Comparison of ENCODE assay signal across 8 mouse cellular contexts in the genomic region with DNA sequence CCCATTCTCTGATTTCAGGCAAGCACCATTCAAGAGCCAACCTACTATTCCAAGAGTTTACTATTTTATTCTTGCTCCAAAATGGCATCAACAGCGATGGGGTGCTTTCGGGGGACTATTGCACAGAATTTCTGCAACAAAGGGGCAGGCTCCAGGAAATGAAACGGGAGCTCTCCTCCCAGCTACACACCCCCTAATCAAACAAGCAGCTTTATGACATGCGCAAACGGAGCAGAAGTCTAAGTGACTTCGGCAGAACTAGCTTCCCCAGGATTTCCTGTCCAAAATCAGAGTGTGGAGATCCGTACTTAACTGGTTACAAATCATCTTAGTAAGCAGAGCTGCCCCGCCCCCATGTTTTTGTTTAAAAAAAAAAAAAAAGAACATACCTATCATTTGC.
DNase-seq lines count a peak whose midpoint lies in the region; ATAC-seq lines count a peak whose summit lies in the region.

No protein-coding gene starts in this region.

- peak overlapping the region; percentile 80 for H3K9ac ChIP-seq in forebrain, embryonic 13.5 days
- no peak overlapping the region for H3K9ac ChIP-seq in liver, embryonic 15.5 days
- H3K9ac ChIP-seq in neural tube, embryonic 12.5 days: peak overlapping the region; percentile 52

- H3K9me3 ChIP-seq in forebrain, embryonic 13.5 days (replicated peaks): no peaks in the 10 kb centered on the region
- H3K9me3 ChIP-seq in liver, embryonic 15.5 days (replicated peaks): no peaks in the 10 kb centered on the region
- H3K9me3 ChIP-seq in neural tube, embryonic 12.5 days: no peaks in the 10 kb centered on the region

- peak; percentile 53 to 62 for DNase-seq in B cell, adult 2 months
- peak; percentile 82 for DNase-seq in heart, postnatal 10 days
- DNase-seq in kidney, postnatal 36 days: peak; percentile 72 to 82
- peak; percentile 46 for DNase-seq in testis, postnatal 14 days (ENCODE audit: low spot score)

- H3K4me1 ChIP-seq in brown adipose tissue, adult 24 weeks (ENCODE audit: control insufficient read depth, insufficient read depth, insufficient read length, low read length): no peaks in the 10 kb centered on the region
- peaks cover 43% of the 10 kb centered on the region for H3K4me1 ChIP-seq in forebrain, embryonic 13.5 days
- H3K4me1 ChIP-seq in liver, embryonic 15.5 days (replicated peaks): 0 out of 2 replicates have a peak, but pooled peaks cover 5% of the 10 kb centered on the region
- H3K4me1 ChIP-seq in neural tube, embryonic 12.5 days: peaks cover 7% of the 10 kb centered on the region

- peak overlapping the region; percentile 70 for H3K4me2 ChIP-seq in forebrain, embryonic 13.5 days
- peak overlapping the region; percentile 68 for H3K4me2 ChIP-seq in liver, embryonic 15.5 days
- peak overlapping the region; percentile 66 for H3K4me2 ChIP-seq in neural tube, embryonic 12.5 days (replicated peaks)

- WGBS in forebrain, embryonic 13.5 days: 1% methylated on average over 8 of the region's 8 CpGs
- WGBS in liver, embryonic 15.5 days (ENCODE audit: insufficient replicate concordance): 2% methylated on average over 8 of the region's 8 CpGs
- 3% methylated on average over 8 of the region's 8 CpGs for WGBS in neural tube, embryonic 12.5 days

- no peaks in the 10 kb centered on the region for H3K27me3 ChIP-seq in forebrain, embryonic 13.5 days
- H3K27me3 ChIP-seq in liver, embryonic 15.5 days: no peaks in the 10 kb centered on the region
- H3K27me3 ChIP-seq in neural tube, embryonic 12.5 days (replicated peaks): no peaks in the 10 kb centered on the region

- H3K4me3 ChIP-seq in brown adipose tissue, adult 24 weeks (ENCODE audit: insufficient read depth, low read depth, low read length): peak overlapping the region; percentile 70
- peak overlapping the region; percentile 59 for H3K4me3 ChIP-seq in forebrain, embryonic 13.5 days
- peak overlapping the region; percentile 50 for H3K4me3 ChIP-seq in liver, embryonic 15.5 days (replicated peaks)
- peak overlapping the region; percentile 48 for H3K4me3 ChIP-seq in neural tube, embryonic 12.5 days

- no peak overlapping the region for H3K27ac ChIP-seq in brown adipose tissue, adult 24 weeks (replicated peaks; ENCODE audit: low read depth, low read length)
- H3K27ac ChIP-seq in forebrain, embryonic 13.5 days: peak overlapping the region; percentile 94
- 0 out of 2 replicates have a peak overlapping the region, but pooled peaks have one; percentile 10 for H3K27ac ChIP-seq in liver, embryonic 15.5 days (replicated peaks)
- H3K27ac ChIP-seq in neural tube, embryonic 12.5 days: peak overlapping the region; percentile 72; the same call in 1 of the 2 replicates

- peak; percentile 85 for ATAC-seq in forebrain, embryonic 13.5 days
- peak; percentile 61; the same call in 1 of the 2 replicates for ATAC-seq in liver, embryonic 15.5 days (ENCODE audit: insufficient read depth)
- ATAC-seq in neural tube, embryonic 12.5 days (ENCODE audit: low FRiP score, low read depth): peak; percentile 53

- no peaks in the 10 kb centered on the region for H3K36me3 ChIP-seq in forebrain, embryonic 13.5 days (ENCODE audit: poor library complexity, severe bottlenecking)
- no peaks in the 10 kb centered on the region for H3K36me3 ChIP-seq in liver, embryonic 15.5 days (replicated peaks)
- H3K36me3 ChIP-seq in neural tube, embryonic 12.5 days: no peaks in the 10 kb centered on the region

- intact Hi-C loops in heart, postnatal 10 days (cut with DNase I): loop anchor here (5.0 kb wide), 3 partner anchors 37 to 208 kb away; no protein-coding TSS in a partner anchor
